Mouse (Mus musculus): Measurements from ENCODE around the gene Hspb1. TPM values are rescaled to one million over a fixed set of nuclear protein-coding genes. Genes with fewer than 3 reads are reported as not detected.

The Hspb1 gene
- total RNA-seq, 2 experiments from 2014 or later, result 499 to 513 TPM

Other genes with a start within 250 kb of the Hspb1 start
- 10 to 100 TPM; 39.2 to 41.9 TPM for gene Por, start 217.9 kb upstream of the Hspb1 start, total RNA-seq (2021)
- gene Tmem120a, start 143.5 kb upstream of the Hspb1 start, total RNA-seq (2021), result 10 to 100 TPM; 11.9 to 15.8 TPM
- under 1 TPM; 0.47 to 0.49 TPM for gene Styxl1, start 109.5 kb upstream of the Hspb1 start, total RNA-seq (2021)
- 100 to 1,000 TPM; 712 to 717 TPM for gene Mdh2, start 109.4 kb upstream of the Hspb1 start, total RNA-seq (2021)
- gene Srrm3, start 81.0 kb upstream of the Hspb1 start, total RNA-seq (2021), result under 1 TPM; 0.08 to 0.12 TPM
- gene Ywhag, start 46.7 kb downstream of the Hspb1 start, total RNA-seq (2021), result 100 to 1,000 TPM; 340 to 349 TPM
- gene Ssc4d, start 86.6 kb downstream of the Hspb1 start, total RNA-seq (2021), result 1 to 10 TPM; 1.3 to 1.6 TPM
- not detected for gene Zp3, start 92.2 kb downstream of the Hspb1 start, total RNA-seq (2021)
- gene Dtx2, start 106.9 kb downstream of the Hspb1 start, total RNA-seq (2021), result 10 to 100 TPM; 12.9 to 14.4 TPM
- under 1 TPM; 0.10 to 0.23 TPM for gene Upk3b, start 150.6 kb downstream of the Hspb1 start, total RNA-seq (2021)
- gene Upk3bl, start 166.6 kb downstream of the Hspb1 start, total RNA-seq (2021), result under 1 TPM; 0.26 to 0.66 TPM
- 1 to 10 TPM; 7.4 TPM for gene Rasa4, start 196.0 kb downstream of the Hspb1 start, total RNA-seq (2021)
- 10 to 100 TPM; 81.3 to 86.7 TPM for gene Polr2j, start 228.7 kb downstream of the Hspb1 start, total RNA-seq (2021)
- 10 to 100 TPM; 10.2 to 11.7 TPM for gene Lrwd1, start 248.2 kb downstream of the Hspb1 start, total RNA-seq (2021)
- gene Alkbh4, start 248.2 kb downstream of the Hspb1 start, total RNA-seq (2021), result 1 to 10 TPM; 8.4 to 8.6 TPM

Data from gastrocnemius, postnatal 4 days (tissue).